Mouse (Mus musculus) limb, embryonic 11.5 days (tissue): Measurements from ENCODE around the gene Nf1. TPM values are rescaled to one million over a fixed set of nuclear protein-coding genes. Genes with fewer than 3 reads are reported as not detected.

Experiments
- ATAC-seq: fragments of 200-750 bp; cut with Nextera tagmentation; 2 replicates; pipeline ENCODE4 v1.8.0; 2017; ENCODE audit warnings: low read depth; ENCODE audit not compliant: insufficient number of reproducible peaks, low FRiP score, low TSS enrichment
- DNase-seq: peaks from one replicate; pipeline ENCODE4 v3.0.0-alpha.2; 2015; ENCODE audit warnings: low spot score
- H3K27ac ChIP-seq: fragments of 300-500 bp; sonication (generic); replicated peaks from 2 replicates; pipeline ENCODE4 v1.5.1; 2014; ENCODE audit warnings: low read depth, mild to moderate bottlenecking, low read length
- H3K27me3 ChIP-seq: fragments of 300-500 bp; sonication (generic); 2 replicates; pipeline ENCODE4 v1.6.1; 2014; ENCODE audit warnings: mild to moderate bottlenecking, low read length, mixed read lengths; ENCODE audit not compliant: control insufficient read depth, insufficient read depth
- H3K36me3 ChIP-seq: fragments of 300-500 bp; sonication (generic); 2 replicates; pipeline ENCODE4 v1.6.1; 2014; ENCODE audit warnings: mild to moderate bottlenecking, low read length, moderate library complexity, mixed read lengths; ENCODE audit not compliant: control insufficient read depth, insufficient read depth
- H3K4me1 ChIP-seq: fragments of 300-500 bp; sonication (generic); 2 replicates; pipeline ENCODE4 v1.6.1; 2014; ENCODE audit warnings: low read length, mixed read lengths; ENCODE audit not compliant: control insufficient read depth, insufficient read depth
- H3K4me2 ChIP-seq: fragments of 300-500 bp; sonication (generic); 2 replicates; pipeline ENCODE4 v1.6.1; 2014; ENCODE audit warnings: low read depth, mild to moderate bottlenecking, moderate library complexity; ENCODE audit not compliant: severe bottlenecking
- H3K4me3 ChIP-seq: fragments of 300-500 bp; sonication (generic); 2 replicates; pipeline ENCODE4 v1.5.1; 2014; ENCODE audit warnings: low read depth, low read length
- H3K9ac ChIP-seq: fragments of 300-500 bp; sonication (generic); 2 replicates; pipeline ENCODE4 v1.6.1; 2014; ENCODE audit warnings: mild to moderate bottlenecking, low read length
- H3K9me3 ChIP-seq: fragments of 300-500 bp; sonication (generic); 2 replicates; pipeline ENCODE4 v1.6.1; 2016; ENCODE audit warnings: low read length; ENCODE audit not compliant: control insufficient read depth
- WGBS: fragments of 180-500 bp; shearing (Covaris S2); extraction: QIAGEN DNeasy Blood & Tissue Kit; methylation state at CpG from one replicate; pipeline ENCODE4 v1.1.7; 2014; 5-methylcytosine and 5-hydroxymethylcytosine counted together
- polyA plus RNA-seq: library from polyadenylated mRNA; unstranded; fragments of >200 nt; fragmentation: Nextera tagmentation; extraction: Ambion mirVana; gene quantifications from 2 replicates; pipeline ENCODE4 v1.2.1, GENCODE M21; 2014

The Nf1 gene
- polyA plus RNA-seq, 1 experiment from 2014 or later, result 9.9 TPM

- Histone ChIP-seq H3K9ac (no peak overlapping the region), H3K27ac (no peak overlapping the region), H3K9me3 (no peaks in the 10 kb centered on the region), H3K4me1 (peaks cover 9% of the 10 kb centered on the region), H3K4me3 (no peak overlapping the region), H3K27me3 (no peaks in the 10 kb centered on the region), H3K4me2 (no peak overlapping the region), H3K36me3 (no peaks in the 10 kb centered on the region)
- 89% methylated on average over 5 of the region's 5 CpGs for WGBS
- DNase-seq (no peak), ATAC-seq (no peak)
Observed at GRCm38 (mm10) chr11:79336722-79337267, 2.7 kb upstream of the Nf1 start.

DNA sequence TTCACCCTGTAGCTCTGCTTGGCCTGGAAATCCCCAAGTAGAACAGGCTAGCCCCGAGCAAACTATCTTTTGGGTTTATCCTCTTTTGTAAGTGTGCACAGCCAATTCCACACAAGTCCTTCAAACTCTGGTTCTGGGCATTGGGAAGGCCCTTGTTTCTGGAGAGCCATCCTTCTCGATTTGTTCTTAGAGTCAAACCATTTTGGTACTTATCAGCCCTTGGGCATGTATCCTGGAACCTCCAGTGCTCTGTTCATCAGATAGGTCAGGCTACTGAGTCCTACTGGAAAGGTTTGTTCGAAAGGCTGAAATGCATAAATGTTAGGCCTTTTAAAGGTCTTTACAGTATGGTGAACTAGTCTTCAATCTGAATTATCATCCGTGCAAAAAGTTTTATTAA, 872 bp upstream of the Nf1 start:
- Histone ChIP-seq H3K27ac (no peak overlapping the region), H3K9ac (peak overlapping the region; percentile 95), H3K9me3 (no peaks in the 10 kb centered on the region), H3K4me1 (peaks cover 9% of the 10 kb centered on the region), H3K36me3 (no peaks in the 10 kb centered on the region), H3K4me3 (peak overlapping the region; percentile 97), H3K4me2 (peak overlapping the region; percentile 75), H3K27me3 (no peaks in the 10 kb centered on the region)
- no peak for DNase-seq
- 54% methylated on average over 4 of the region's 4 CpGs for WGBS
- no peak for ATAC-seq

DNA sequence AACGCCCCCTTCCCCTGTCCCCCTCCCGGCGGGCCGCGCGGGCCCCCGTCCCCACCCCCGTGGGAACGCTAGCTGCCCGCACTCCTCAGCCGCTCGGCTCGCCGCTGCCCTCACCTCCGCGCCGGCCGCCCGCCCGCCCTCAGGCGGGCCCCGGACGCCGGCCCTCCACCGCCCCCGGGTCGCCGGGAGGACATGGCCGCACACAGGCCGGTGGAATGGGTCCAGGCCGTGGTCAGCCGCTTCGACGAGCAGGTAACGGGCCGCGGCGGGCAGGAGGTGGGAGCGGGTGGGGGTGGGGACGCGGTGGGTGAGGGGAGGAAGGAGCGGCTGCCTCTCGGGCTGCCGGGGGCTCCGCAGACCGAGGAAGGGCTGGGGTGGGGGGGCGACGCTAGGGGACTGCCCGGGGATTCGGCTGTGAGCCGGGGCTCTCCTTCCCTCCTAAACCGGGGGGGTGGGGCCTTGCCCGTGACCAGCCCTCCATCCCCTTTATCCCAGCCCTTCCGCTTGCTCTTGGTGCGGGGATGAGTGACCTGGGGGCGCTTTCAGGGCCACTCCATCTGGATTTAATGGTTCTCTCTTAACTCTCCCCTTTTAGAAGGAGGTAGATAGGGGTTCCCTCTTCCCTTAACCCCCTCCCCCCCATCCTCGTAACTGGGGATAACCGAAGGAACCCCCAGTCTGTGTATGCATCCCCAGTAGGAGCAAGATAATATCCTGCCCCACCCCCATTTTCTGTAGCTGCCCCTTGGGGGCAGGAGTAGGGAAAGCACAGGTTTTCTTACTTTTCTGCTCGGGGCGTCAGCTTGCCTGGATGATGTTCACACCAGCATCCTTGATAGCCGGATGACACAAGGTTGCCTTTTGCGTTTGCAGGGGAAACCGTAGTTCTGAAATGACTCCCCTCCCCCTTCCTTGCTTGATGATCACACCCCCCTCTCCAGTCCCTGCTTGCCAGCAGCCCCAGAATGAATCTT, 602 bp downstream of the Nf1 start:
- Histone ChIP-seq H3K27me3 (no peaks in the 10 kb centered on the region), H3K4me3 (peak overlapping the region; percentile 97), H3K9ac (peak overlapping the region; percentile 95), H3K4me2 (peak overlapping the region; percentile 78), H3K36me3 (peaks cover 2% of the 10 kb centered on the region; the same call in 1 of the 2 replicates), H3K4me1 (peaks cover 9% of the 10 kb centered on the region), H3K27ac (peak overlapping the region; percentile 86), H3K9me3 (no peaks in the 10 kb centered on the region)
- ATAC-seq (peak; percentile 74), DNase-seq (peak; percentile 66)
- WGBS, result under 1% methylated on average over 46 of the region's 63 CpGs

GRCm38 (mm10) chr11:79356995-79357394, 17.5 kb downstream of the Nf1 start:
- H3K4me2 ChIP-seq, result no peak overlapping the region
- no peak overlapping the region for H3K4me3 ChIP-seq
- no peak overlapping the region for H3K27ac ChIP-seq
- WGBS, result 87% methylated on average over 3 of the region's 3 CpGs
- H3K9ac ChIP-seq, result no peak overlapping the region
- no peaks in the 10 kb centered on the region for H3K36me3 ChIP-seq
- no peak for ATAC-seq
- no peaks in the 10 kb centered on the region for H3K4me1 ChIP-seq
- no peaks in the 10 kb centered on the region for H3K27me3 ChIP-seq
- no peak for DNase-seq
- H3K9me3 ChIP-seq, result no peaks in the 10 kb centered on the region

DNA sequence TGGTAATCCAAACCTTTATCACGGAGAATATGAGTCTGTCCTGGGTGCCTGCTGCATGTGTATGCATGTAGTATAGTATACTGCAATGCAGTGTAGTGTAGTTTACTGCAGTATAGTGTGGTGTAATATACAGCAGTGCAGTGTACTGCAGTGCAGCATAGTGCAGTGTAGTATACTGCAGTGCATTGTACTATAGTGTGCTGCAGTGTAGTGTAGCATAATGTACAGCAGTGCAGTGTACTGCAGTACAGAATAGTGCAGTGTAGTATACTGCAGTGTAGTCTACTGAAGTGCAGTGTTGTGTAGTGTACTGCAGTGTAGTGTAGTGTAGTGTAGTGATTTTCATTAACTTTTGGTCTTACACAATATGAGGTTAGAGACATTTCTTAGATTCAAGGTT, 17.9 kb downstream of the Nf1 start:
- Histone ChIP-seq H3K9me3 (no peaks in the 10 kb centered on the region), H3K4me3 (no peak overlapping the region), H3K4me2 (no peak overlapping the region), H3K27ac (no peak overlapping the region), H3K36me3 (no peaks in the 10 kb centered on the region), H3K27me3 (no peaks in the 10 kb centered on the region), H3K4me1 (no peaks in the 10 kb centered on the region), H3K9ac (no peak overlapping the region)
- ATAC-seq (no peak), DNase-seq (no peak)
- 94% methylated on average over 1 of the region's 1 CpGs for WGBS

DNA sequence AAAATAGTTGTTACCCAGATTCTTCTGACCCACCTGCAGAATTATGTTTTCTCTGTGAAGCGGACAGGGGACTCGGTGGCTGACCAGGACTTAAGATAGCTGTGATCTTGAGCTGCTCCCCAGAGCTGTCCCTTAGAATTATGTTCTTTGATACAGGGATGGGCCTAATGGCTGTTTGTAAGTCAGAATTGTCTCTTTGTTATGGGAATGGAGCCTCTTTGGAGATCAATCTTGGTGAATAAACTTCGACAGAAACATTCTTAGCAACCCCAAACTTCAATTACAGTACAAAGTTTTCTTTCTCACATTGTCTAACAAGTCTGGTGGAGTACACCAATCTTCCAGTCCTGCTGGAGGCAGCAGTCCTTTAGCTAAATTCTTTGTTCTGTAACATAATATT, 25.5 kb downstream of the Nf1 start:
- no peaks in the 10 kb centered on the region for H3K27me3 ChIP-seq
- DNase-seq (no peak), ATAC-seq (no peak)
- H3K9me3 ChIP-seq, result no peaks in the 10 kb centered on the region
- no peak overlapping the region for H3K9ac ChIP-seq
- WGBS, result 91% methylated on average over 3 of the region's 3 CpGs
- H3K27ac ChIP-seq, result no peak overlapping the region
- H3K36me3 ChIP-seq, result no peaks in the 10 kb centered on the region
- no peak overlapping the region for H3K4me2 ChIP-seq
- 0 out of 2 replicates have a peak, but pooled peaks cover 2% of the 10 kb centered on the region for H3K4me1 ChIP-seq
- no peak overlapping the region for H3K4me3 ChIP-seq

- DNase-seq (no peak), ATAC-seq (no peak)
- H3K36me3 ChIP-seq, result no peaks in the 10 kb centered on the region
- 54% methylated on average over 8 of the region's 8 CpGs for WGBS
- no peak overlapping the region for H3K9ac ChIP-seq
- no peak overlapping the region for H3K27ac ChIP-seq
- no peaks in the 10 kb centered on the region for H3K9me3 ChIP-seq
- no peak overlapping the region for H3K4me3 ChIP-seq
- no peaks in the 10 kb centered on the region for H3K27me3 ChIP-seq
- no peak overlapping the region for H3K4me2 ChIP-seq
- 0 out of 2 replicates have a peak, but pooled peaks cover 2% of the 10 kb centered on the region for H3K4me1 ChIP-seq
Observed at GRCm38 (mm10) chr11:79366284-79366683, 26.8 kb downstream of the Nf1 start.

- H3K4me1 ChIP-seq, result no peaks in the 10 kb centered on the region
- DNase-seq (no peak), ATAC-seq (no peak)
- no peaks in the 10 kb centered on the region for H3K27me3 ChIP-seq
- no peak overlapping the region for H3K4me3 ChIP-seq
- H3K9me3 ChIP-seq, result no peaks in the 10 kb centered on the region
- no peak overlapping the region for H3K9ac ChIP-seq
- no peak overlapping the region for H3K4me2 ChIP-seq
- H3K27ac ChIP-seq, result no peak overlapping the region
- H3K36me3 ChIP-seq, result no peaks in the 10 kb centered on the region
- 89% methylated on average over 4 of the region's 4 CpGs for WGBS
Observed at GRCm38 (mm10) chr11:79373031-79373430, 33.5 kb downstream of the Nf1 start.
